Comparison of ENCODE assay signal across 8 mouse cellular contexts in the genomic region with DNA sequence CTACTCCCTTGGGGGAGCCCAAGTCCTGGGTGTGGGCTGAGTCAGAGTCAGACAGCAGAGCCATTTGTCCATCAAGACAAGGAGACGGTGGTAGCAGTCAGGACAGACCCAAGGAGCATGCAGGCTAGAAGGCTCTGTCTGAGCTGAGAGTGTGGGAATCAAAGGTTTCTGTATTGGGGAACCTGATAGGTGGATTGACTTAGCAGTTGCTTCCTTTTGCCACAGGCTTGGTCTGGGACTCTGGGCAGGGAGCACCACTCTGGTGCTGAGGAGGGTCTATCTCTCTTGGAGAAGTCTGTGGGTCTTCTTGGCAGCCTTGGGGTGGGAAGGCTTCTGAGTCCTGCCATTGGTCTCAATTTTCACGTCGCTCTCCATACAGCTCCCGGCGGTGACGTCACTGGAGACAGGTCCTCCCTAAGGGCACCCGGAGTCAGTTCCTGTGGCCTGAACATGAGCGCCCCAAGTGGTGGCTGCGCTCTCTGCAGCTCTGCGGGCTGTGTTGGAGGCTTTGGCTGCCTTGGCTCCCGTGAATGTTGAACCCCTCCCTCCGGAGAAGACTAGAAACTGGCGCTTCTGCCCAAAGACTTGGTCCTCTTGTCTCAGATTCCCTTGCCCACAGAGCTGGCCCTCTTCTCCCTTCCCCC. TPM values are rescaled to one million over a fixed set of nuclear protein-coding genes. Genes with fewer than 3 reads are reported as not detected.
A peak's percentile ranks its signal among the peaks of the same experiment; 100 is the strongest.
DNase-seq lines count a peak whose midpoint lies in the region; ATAC-seq lines count a peak whose summit lies in the region.

No protein-coding gene starts in this region.

- no peaks in the 10 kb centered on the region for H3K9me3 ChIP-seq in embryonic facial prominence, embryonic 15.5 days (replicated peaks)
- peaks cover 3% of the 10 kb centered on the region; the same call in 1 of the 2 replicates for H3K9me3 ChIP-seq in heart, embryonic 12.5 days (replicated peaks)
- peaks cover 3% of the 10 kb centered on the region; the same call in 1 of the 2 replicates for H3K9me3 ChIP-seq in kidney, embryonic 14.5 days (ENCODE audit: control insufficient read depth, low read length)
- H3K9me3 ChIP-seq in limb, embryonic 13.5 days: peaks cover 4% of the 10 kb centered on the region

- peak; percentile 80 for DNase-seq in 416B (ENCODE audit: low read depth)
- DNase-seq in adrenal gland, postnatal 4 days (ENCODE audit: low spot score in 2 of 2): peak; percentile 54 to 59
- peak; percentile 51 to 84 for DNase-seq in spleen, postnatal 4 days (ENCODE audit: low spot score in 2 of 2)

- no peak overlapping the region for H3K9ac ChIP-seq in embryonic facial prominence, embryonic 15.5 days
- no peak overlapping the region for H3K9ac ChIP-seq in heart, embryonic 12.5 days
- no peak overlapping the region for H3K9ac ChIP-seq in kidney, embryonic 14.5 days (ENCODE audit: low read depth, low read length)
- no peak overlapping the region for H3K9ac ChIP-seq in limb, embryonic 13.5 days

- 0 out of 2 replicates have a peak, but pooled peaks cover 2% of the 10 kb centered on the region for H3K4me1 ChIP-seq in embryonic facial prominence, embryonic 15.5 days
- 0 out of 2 replicates have a peak, but pooled peaks cover 5% of the 10 kb centered on the region for H3K4me1 ChIP-seq in heart, embryonic 12.5 days (replicated peaks)
- H3K4me1 ChIP-seq in kidney, embryonic 14.5 days (ENCODE audit: control insufficient read depth, insufficient read depth, low read length): no peaks in the 10 kb centered on the region
- no peaks in the 10 kb centered on the region for H3K4me1 ChIP-seq in limb, embryonic 13.5 days

- H3K27me3 ChIP-seq in embryonic facial prominence, embryonic 15.5 days: no peaks in the 10 kb centered on the region
- 0 out of 2 replicates have a peak, but pooled peaks cover 5% of the 10 kb centered on the region for H3K27me3 ChIP-seq in heart, embryonic 12.5 days (replicated peaks)
- no peaks in the 10 kb centered on the region for H3K27me3 ChIP-seq in kidney, embryonic 14.5 days (ENCODE audit: control insufficient read depth, insufficient read depth, low read length)
- 0 out of 2 replicates have a peak, but pooled peaks cover 2% of the 10 kb centered on the region for H3K27me3 ChIP-seq in limb, embryonic 13.5 days

- H3K27ac ChIP-seq in embryonic facial prominence, embryonic 15.5 days (replicated peaks): no peak overlapping the region
- H3K27ac ChIP-seq in heart, embryonic 12.5 days (ENCODE audit: poor library complexity, severe bottlenecking): no peak overlapping the region
- no peak overlapping the region for H3K27ac ChIP-seq in kidney, embryonic 14.5 days (ENCODE audit: low read depth, low read length)
- no peak overlapping the region for H3K27ac ChIP-seq in limb, embryonic 13.5 days

- 0 out of 2 replicates have a peak overlapping the region, but pooled peaks have one; percentile 24 for H3K4me2 ChIP-seq in embryonic facial prominence, embryonic 15.5 days (replicated peaks)
- peak overlapping the region; percentile 34; the same call in 1 of the 2 replicates for H3K4me2 ChIP-seq in heart, embryonic 12.5 days
- no peak overlapping the region; the same call in 1 of the 2 replicates for H3K4me2 ChIP-seq in kidney, embryonic 14.5 days (replicated peaks; ENCODE audit: low read depth, low read length)
- peak overlapping the region; percentile 36; the same call in 1 of the 2 replicates for H3K4me2 ChIP-seq in limb, embryonic 13.5 days (replicated peaks)

- no peak overlapping the region for H3K4me3 ChIP-seq in embryonic facial prominence, embryonic 15.5 days (replicated peaks)
- no peak overlapping the region for H3K4me3 ChIP-seq in heart, embryonic 12.5 days
- no peak overlapping the region for H3K4me3 ChIP-seq in kidney, embryonic 14.5 days (ENCODE audit: low read length)
- no peak overlapping the region for H3K4me3 ChIP-seq in limb, embryonic 13.5 days

- no peaks in the 10 kb centered on the region for H3K36me3 ChIP-seq in embryonic facial prominence, embryonic 15.5 days
- H3K36me3 ChIP-seq in heart, embryonic 12.5 days: no peaks in the 10 kb centered on the region
- H3K36me3 ChIP-seq in kidney, embryonic 14.5 days (ENCODE audit: control insufficient read depth, insufficient read depth, low read length): no peaks in the 10 kb centered on the region
- H3K36me3 ChIP-seq in limb, embryonic 13.5 days: no peaks in the 10 kb centered on the region

- WGBS in embryonic facial prominence, embryonic 15.5 days: 6% methylated on average over 13 of the region's 13 CpGs
- WGBS in heart, embryonic 12.5 days: 3% methylated on average over 13 of the region's 13 CpGs
- 3% methylated on average over 13 of the region's 13 CpGs for WGBS in kidney, embryonic 14.5 days
- WGBS in limb, embryonic 13.5 days: 6% methylated on average over 13 of the region's 13 CpGs

- peak; percentile 51; the same call in 1 of the 2 replicates for ATAC-seq in embryonic facial prominence, embryonic 15.5 days (ENCODE audit: insufficient number of reproducible peaks, low FRiP score, low TSS enrichment, low read depth)
- ATAC-seq in heart, embryonic 12.5 days (ENCODE audit: insufficient number of reproducible peaks, low FRiP score): 0 out of 2 replicates have a peak, but pooled peaks have one; percentile 36
- ATAC-seq in kidney, embryonic 14.5 days (ENCODE audit: low FRiP score, low TSS enrichment): 0 out of 2 replicates have a peak, but pooled peaks have one; percentile 57
- no peak for ATAC-seq in limb, embryonic 13.5 days (ENCODE audit: low FRiP score, low read depth)
- peak; percentile 95 for ATAC-seq in monocyte, adult 5-6 weeks (replicated peaks; ENCODE audit: insufficient number of reproducible peaks, low FRiP score, low TSS enrichment, poor library complexity, severe bottlenecking)

RNA-seq across cellular contexts. Expression of gene Krt88, which starts 5.7 kb away (rescaled TPM):
- total RNA-seq in adrenal gland, postnatal 4 days (2021): not detected
- polyA plus RNA-seq in embryonic facial prominence, embryonic 15.5 days (2015; fragmentation: Nextera tagmentation; extraction: Ambion mirVana): not detected in 2 replicates
- not detected in 2 replicates for polyA plus RNA-seq in heart, embryonic 12.5 days (2016; fragmentation: Nextera tagmentation; extraction: Ambion mirVana)
- 0.21 TPM in 1 of 2 replicates, not detected in the other for polyA plus RNA-seq in kidney, embryonic 14.5 days (2014; fragmentation: Nextera tagmentation; extraction: Ambion mirVana)
- polyA plus RNA-seq in limb, embryonic 13.5 days (2015; fragmentation: Nextera tagmentation; extraction: Ambion mirVana): not detected in 2 replicates
- not detected in 3 replicates for total RNA-seq in monocyte, adult 5-6 weeks (2017)

RNA-seq across cellular contexts. Expression of gene Krt81, which starts 10.3 kb away (rescaled TPM):
- total RNA-seq in adrenal gland, postnatal 4 days (2021): not detected
- 4.2 and 10.2 TPM in 2 replicates for polyA plus RNA-seq in embryonic facial prominence, embryonic 15.5 days (2015; fragmentation: Nextera tagmentation; extraction: Ambion mirVana)
- not detected in 2 replicates for polyA plus RNA-seq in heart, embryonic 12.5 days (2016; fragmentation: Nextera tagmentation; extraction: Ambion mirVana)
- not detected in 2 replicates for polyA plus RNA-seq in kidney, embryonic 14.5 days (2014; fragmentation: Nextera tagmentation; extraction: Ambion mirVana)
- not detected in 2 replicates for polyA plus RNA-seq in limb, embryonic 13.5 days (2015; fragmentation: Nextera tagmentation; extraction: Ambion mirVana)
- not detected in 3 replicates for total RNA-seq in monocyte, adult 5-6 weeks (2017)

RNA-seq across cellular contexts. Expression of gene Krt87, which starts 14.6 kb away (rescaled TPM):
- not detected for total RNA-seq in adrenal gland, postnatal 4 days (2021)
- 5.5 and 11.0 TPM in 2 replicates for polyA plus RNA-seq in embryonic facial prominence, embryonic 15.5 days (2015; fragmentation: Nextera tagmentation; extraction: Ambion mirVana)
- not detected in 2 replicates for polyA plus RNA-seq in heart, embryonic 12.5 days (2016; fragmentation: Nextera tagmentation; extraction: Ambion mirVana)
- polyA plus RNA-seq in kidney, embryonic 14.5 days (2014; fragmentation: Nextera tagmentation; extraction: Ambion mirVana): not detected in 2 replicates
- polyA plus RNA-seq in limb, embryonic 13.5 days (2015; fragmentation: Nextera tagmentation; extraction: Ambion mirVana): 1.3 and 1.7 TPM in 2 replicates
- not detected in 3 replicates for total RNA-seq in monocyte, adult 5-6 weeks (2017)

RNA-seq across cellular contexts. Expression of gene Krt86, which starts 20.1 kb away (rescaled TPM):
- total RNA-seq in adrenal gland, postnatal 4 days (2021): not detected
- 2.1 and 5.3 TPM in 2 replicates for polyA plus RNA-seq in embryonic facial prominence, embryonic 15.5 days (2015; fragmentation: Nextera tagmentation; extraction: Ambion mirVana)
- polyA plus RNA-seq in heart, embryonic 12.5 days (2016; fragmentation: Nextera tagmentation; extraction: Ambion mirVana): not detected in 2 replicates
- not detected in 2 replicates for polyA plus RNA-seq in kidney, embryonic 14.5 days (2014; fragmentation: Nextera tagmentation; extraction: Ambion mirVana)
- polyA plus RNA-seq in limb, embryonic 13.5 days (2015; fragmentation: Nextera tagmentation; extraction: Ambion mirVana): not detected in 2 replicates
- total RNA-seq in monocyte, adult 5-6 weeks (2017): 0.11 to 2.1 TPM in 2 of 3 replicates, not detected in the other

RNA-seq across cellular contexts. Expression of gene Krt83, which starts 38.1 kb away (rescaled TPM):
- not detected for total RNA-seq in adrenal gland, postnatal 4 days (2021)
- 5.6 and 16.5 TPM in 2 replicates for polyA plus RNA-seq in embryonic facial prominence, embryonic 15.5 days (2015; fragmentation: Nextera tagmentation; extraction: Ambion mirVana)
- not detected in 2 replicates for polyA plus RNA-seq in heart, embryonic 12.5 days (2016; fragmentation: Nextera tagmentation; extraction: Ambion mirVana)
- polyA plus RNA-seq in kidney, embryonic 14.5 days (2014; fragmentation: Nextera tagmentation; extraction: Ambion mirVana): not detected in 2 replicates
- not detected in 2 replicates for polyA plus RNA-seq in limb, embryonic 13.5 days (2015; fragmentation: Nextera tagmentation; extraction: Ambion mirVana)
- not detected in 3 replicates for total RNA-seq in monocyte, adult 5-6 weeks (2017)
